Mouse (Mus musculus) kidney, adult 2 months (tissue): ENCODE measurements around the gene Chst8.

Experiments
- CTCF ChIP-seq: fragments of 200-500 bp; conservative IDR thresholded peaks from 2 replicates; pipeline ENCODE4 v1.5.1; 2011; ENCODE audit warnings: low read depth, mild to moderate bottlenecking, control low read depth, low read length, moderate library complexity, mixed read lengths; ENCODE audit not compliant: insufficient read depth, insufficient read length
- POLR2A ChIP-seq: fragments of 200-500 bp; IDR thresholded peaks from one replicate; pipeline ENCODE4 v1.6.1; 2011; ENCODE audit warnings: low read depth, low read length, control low read depth

GRCm38 (mm10) chr7:34737206-34737605 is 75.3 kb downstream of the Chst8 start:
- TF ChIP-seq POLR2A (no peak), CTCF (no peak)
